Mouse (Mus musculus): ENCODE results near the gene Lgals3bp.

Lgals3bp gene

DNA sequence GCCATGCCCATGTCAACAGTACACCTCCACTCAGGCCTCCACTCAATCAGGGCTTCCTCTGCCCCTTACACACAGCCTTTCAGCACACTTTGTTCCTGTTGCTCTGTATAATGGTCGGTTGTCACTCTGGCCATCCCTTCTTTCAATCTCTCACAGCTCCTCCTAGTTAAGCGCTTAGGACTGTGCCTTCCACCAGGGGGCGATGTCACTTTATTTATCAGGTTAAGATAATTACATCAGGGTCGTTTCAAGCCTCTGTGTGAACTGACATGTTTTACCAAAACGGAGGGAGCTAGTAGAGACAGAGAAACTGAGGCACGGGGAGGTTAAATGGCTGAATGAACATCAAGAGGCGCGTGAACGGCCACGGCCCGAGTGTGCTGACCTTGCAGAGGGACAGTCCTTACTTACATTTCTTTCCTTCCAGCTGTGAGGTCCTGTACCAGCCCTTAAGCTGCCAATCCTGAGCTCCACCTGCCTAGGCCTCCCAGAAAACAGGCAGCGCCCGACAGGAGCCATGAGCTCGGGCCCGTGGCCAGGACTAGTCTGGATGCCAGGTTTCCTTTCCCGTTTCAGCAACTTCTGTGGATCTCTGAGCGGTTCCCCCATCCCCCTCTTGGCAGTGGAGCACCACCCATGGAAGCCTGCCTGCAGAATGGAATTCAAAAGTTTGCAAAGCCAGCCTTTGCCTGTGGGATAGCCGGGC is 21.5 kb upstream of the Lgals3bp start:
- DNase-seq (ENCODE audit: low read depth), result peak; percentile 82

DNA sequence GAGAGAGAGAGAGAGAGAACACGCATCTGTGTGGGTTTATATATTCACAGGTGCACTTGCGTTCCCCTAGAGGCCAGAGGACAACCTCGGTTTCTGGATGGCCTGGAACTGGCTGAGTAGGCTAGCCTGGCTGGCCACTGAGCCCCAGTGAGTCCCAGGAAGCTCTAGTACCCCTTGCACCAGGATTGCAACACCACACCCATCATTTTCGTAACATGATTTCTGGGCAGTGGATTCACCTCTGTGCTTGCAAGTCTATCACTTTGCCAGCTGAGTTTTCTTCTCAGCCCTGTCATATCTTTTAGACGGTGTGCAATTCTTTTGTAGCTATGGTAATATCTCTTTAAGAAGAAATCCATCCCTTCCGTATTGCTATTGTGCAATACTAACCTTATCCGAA is 18.4 kb upstream of the Lgals3bp start:
- DNase-seq (ENCODE audit: low read depth), result peak; percentile 48

DNA sequence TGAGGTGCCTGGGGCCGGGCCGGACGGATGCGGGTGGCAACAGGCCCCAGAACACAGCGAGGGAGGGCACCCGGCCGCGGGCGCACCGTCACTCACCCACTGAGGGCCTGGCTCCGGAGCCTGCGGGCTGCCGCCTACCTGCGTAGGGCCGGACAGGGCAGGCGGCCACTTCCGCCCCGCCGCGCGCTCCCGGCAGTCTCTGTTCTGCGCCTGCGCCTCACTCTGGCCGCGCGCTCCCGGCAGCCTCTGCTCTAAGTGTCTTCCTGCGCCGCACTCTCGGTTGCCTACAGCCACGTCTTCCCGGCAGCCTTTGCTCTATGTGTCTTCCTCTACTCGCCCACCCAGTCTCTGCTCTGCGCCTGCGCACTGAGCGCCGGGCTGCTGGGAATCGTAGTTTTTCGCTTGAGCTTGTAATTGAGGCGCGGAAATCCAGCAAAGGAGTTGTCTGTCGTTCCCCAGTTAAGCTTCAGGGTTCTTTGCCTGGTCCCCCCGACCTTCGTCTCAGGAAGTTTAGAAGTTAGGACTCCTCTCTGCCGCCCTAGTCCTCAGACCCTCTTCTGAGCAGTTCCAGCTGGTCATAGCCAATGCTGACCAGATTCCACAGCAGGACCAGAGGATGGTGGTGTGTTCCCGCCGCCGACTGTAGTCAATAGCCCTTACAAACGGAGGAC is 17.1 kb upstream of the Lgals3bp start, which contains the start of gene Cant1:
Gene Cant1 (minus strand): TSS at position 253 of the 671 bp plus-strand sequence.
- DNase-seq (ENCODE audit: low read depth), result peak; percentile 99

DNA sequence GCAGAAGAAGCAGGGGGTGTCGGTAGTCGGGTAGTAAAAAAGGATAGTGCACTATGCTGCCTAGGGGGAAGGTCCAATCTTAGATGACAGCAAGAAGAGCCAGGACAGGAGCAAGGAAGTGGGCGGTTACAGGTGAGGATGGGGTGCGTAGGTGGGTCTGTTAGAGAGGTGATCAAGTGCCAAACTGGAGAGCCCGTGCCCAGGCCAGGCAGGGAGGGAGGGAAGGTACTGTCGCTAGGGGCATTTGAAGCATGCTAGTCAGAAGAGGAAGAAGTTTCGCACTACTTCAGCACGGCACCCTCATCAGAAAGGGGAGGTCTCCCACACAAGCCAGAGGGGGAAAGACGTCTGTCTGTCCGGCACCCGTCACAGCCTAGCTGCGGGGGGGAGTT is 16.5 kb upstream of the Lgals3bp start:
- DNase-seq (ENCODE audit: low read depth), result no peak

DNA sequence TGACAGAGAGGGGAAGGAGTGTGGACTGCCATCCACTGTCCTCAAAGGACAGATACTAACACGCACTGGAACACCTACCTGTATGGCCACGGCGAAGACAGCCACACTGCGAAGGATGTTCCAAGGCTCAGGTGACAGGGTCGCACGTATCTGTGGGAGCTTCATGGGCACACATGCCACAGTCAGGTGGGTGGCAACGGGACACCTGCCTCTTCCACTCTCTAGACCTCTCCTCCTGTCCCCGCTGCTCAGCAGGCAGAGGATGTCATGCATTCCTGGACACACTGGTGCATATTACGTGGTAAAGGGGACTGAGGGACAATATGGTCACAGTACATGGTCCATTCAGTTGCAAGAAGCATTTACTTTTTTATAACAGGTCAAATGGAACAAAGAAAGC is 15.6 kb upstream of the Lgals3bp start:
- DNase-seq (ENCODE audit: low read depth), result no peak

DNA sequence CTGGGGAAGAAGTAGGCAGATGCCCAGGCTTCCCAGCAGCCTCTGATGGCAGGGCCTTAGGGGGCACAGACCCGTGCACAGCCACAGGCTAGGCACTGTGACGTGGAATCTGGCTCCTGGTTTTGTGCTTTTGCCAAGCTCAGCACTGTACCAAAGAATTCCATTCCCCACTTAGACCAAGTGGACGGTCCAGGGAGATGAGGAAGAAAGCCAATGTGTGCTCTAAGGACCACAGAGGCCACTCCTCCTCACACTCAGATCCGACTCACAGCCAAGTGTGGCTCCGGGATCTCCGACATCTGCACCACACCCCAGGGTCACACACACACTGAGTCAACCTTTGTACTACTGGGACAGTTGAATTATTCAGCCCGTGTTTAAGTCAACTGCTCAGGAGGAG is 14.2 kb upstream of the Lgals3bp start:
- no peak for DNase-seq (ENCODE audit: low read depth)

DNA sequence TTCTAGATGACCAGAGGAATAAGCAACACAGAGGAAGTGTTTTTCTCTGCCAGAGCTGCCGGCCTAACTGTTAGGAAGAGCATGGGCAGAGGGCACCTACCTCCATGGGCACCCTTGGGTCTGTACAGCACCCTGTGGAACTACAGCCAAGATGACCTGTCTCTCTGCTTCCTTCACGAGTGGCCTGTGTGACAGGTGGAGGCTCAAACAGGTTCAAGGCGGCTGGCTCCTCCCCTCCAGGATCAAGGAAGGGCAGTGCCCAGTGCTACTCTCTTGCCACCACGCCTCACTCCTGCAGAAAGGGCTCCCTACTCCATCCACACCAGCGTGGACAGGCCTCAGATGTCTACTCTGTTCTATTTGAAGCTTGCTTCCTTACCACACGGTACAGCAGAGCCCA is 13.7 kb upstream of the Lgals3bp start:
- DNase-seq (ENCODE audit: low read depth), result no peak

DNA sequence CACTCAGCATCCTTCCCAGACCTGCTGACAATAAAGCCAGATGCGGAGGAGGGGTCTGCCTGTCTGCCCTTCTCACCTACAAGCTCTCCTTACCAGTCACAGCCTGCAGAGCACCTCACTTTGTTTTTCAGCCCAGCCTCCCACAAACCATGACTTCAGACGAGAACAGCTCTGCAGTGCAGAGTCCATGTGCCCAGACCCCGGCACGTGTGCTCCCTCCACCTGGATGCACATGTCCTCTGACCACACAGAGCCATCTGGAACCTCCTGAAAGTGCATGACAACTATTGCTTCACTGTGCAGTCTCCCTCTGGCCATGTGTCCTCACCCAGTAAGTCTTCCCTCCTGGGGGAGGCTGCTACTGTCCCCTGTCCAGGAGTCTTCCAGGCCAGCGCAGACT is 12.4 kb upstream of the Lgals3bp start:
- DNase-seq (ENCODE audit: low read depth), result no peak

DNA sequence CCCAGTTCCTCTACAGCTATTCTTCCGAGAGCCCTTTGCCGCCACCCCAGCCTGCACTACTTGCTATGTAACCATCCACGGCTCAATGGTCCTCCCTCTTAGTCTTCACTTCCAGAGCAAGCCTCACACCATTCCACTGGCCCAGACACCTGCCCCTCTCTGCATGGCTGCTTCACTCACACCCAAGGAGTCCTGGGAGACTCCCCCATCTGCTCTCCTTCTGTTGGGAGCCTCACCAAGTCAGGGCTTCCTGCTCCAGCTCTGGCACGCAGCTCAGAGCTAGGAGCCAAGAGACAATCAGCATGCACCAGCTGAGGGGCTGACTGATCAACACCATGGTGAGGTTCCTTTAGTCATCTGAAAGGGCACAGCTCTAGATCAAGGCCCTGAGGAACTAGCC is 11.2 kb upstream of the Lgals3bp start:
- no peak for DNase-seq (ENCODE audit: low read depth)

DNA sequence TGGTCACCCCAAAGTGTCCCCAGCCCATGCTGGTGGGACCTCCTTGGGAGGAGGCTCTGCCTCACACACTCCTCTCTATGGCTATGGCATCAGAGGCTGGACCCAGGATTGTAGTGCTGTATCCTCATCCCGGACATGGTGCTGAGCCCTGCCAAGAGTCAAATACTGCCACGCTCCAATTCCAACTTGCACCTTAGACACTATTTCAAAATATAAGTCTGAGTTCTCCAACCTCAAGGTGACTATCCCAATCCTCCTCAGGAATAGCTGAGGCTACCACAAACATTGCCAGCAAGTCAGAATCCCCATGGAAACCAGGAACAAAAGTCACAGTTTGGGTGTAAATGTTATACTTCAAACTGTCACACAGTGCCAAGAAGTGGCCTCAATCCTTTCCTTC is 10.7 kb upstream of the Lgals3bp start:
- no peak for DNase-seq (ENCODE audit: low read depth)

DNA sequence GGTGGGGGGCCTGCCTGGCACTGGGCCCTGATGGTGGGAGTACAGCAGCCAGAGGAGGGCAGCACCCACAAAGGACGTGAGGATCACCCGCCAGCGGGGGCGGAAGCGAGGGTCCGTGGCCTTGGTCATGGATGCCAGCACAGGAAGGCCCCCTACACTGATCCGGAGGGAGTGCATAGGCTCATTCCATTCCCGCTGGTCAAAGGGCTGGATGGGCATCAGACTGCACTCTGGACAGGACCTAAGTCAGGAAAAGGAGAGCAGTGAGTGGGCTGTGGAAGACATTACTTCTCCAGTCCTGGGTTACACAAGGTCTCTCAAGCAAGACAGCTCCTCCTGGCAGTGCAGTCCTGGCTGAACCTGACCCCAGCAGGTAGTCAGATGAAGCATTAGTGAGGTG is 9.4 kb upstream of the Lgals3bp start:
- no peak for DNase-seq (ENCODE audit: low read depth)

DNA sequence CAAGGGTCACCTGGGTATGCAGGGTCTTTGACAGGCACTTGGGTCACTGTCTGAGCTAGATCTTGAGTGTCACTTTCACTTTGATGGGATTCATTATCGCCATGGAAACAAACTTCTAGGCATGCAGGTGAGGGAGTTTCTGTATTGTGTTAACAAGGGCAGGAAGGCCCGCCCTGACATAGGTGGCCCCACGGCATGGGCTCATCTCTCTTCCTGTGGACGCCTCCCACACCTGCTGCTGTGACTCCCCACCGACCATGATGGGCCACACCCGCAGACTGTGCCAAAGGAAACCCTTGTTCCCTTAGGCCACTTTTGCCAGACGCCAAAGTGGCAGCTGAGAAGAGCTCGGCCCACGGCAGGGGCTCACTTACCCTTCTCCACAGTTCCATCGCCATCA is 8.6 kb upstream of the Lgals3bp start:
- no peak for DNase-seq (ENCODE audit: low read depth)

DNA sequence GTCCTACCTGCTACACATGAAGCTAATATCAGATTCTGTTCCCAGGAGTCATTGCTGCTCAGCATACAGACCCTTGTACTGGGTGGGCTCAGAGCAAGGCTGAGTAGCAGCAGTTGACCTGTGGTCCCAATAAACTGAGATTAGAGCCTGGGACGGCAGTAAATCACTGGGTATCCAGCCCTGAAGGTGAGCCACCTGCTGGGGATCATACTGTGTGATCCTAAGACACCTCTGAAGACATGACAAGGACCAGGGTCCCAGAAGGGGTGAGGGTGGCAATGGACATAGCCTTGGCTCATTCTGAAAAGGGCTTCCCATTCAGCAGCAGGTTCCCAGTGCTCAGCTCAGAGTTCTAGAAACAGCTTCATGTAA is 8.2 kb upstream of the Lgals3bp start:
- no peak for DNase-seq (ENCODE audit: low read depth)

DNA sequence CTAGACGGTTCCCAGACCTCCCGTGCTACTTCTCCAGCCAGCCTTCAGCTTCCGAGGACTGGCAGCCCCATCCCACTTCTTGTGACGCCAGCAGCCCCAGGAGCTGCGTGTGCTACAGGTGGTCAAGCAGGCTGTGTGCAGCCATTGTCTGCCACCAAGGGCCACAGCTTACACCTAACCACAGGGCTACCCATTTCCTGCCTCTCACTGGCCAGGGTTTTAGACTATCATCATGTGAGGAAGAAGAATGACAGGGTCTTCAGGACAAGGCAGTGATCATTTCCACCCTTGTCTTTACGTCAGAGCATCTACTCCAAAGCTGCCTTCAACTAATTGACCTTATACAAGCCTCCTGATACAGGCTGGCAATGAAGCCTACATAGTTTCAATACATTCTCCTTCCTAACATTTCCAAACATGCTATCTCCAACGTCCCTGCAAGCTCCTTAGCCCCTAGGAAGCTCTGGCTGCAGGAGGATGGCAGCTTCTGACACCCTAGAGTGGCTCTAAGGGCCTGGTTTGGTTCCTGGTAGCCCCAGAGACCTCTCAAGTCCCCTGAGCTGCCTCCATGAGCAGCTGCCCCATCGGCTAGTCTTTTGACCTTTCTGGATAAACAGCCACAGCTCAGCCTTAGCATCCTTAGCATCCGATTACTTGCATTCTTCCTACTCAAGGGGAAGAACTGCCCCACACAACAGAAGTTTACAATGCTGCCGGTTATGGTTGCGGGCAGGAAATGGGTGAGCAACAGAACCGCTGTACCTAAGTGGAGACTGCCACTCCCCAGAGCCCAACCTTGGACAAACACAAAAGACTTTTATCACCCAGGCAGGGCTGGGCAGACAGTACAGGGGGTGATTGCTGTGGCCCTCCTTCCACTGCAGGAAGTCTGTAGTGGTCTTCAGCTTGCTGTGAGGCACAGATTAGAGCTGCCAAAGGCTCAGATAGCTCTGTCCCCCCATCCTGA is 7.5 kb upstream of the Lgals3bp start:
- no peak for DNase-seq (ENCODE audit: low read depth)

DNA sequence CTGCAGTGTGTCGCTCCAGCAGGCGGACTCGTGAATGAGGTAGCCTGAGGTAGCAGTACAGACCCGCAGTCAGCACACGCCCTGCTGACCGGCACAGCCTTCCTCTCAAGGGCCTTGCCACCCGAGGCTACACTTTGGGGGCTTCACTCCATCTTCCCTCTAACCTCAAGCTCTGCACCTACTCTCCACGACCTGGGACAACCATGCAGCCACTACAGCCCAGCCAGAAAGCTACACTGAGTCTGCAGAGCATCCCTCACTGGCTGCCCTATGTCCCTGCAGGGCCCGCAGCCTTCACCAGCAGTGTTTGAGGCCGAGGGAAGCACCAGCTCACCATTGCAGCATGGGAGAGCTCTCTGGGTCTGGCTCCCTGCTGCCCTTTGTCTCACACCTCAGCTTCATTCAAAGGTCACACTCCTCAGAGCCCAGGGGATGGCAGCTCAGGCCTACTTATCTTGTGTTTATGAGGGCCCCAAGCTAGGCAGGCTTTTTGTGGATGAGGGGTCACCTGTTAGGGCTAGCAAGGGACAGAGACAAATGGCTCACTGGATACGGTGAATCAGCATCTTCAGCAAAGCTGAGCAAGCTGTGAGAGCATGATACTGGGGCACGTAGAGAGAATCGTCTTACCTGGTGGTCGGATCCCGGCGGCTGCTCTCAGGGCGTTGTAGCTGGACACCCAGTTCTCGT is 6.3 kb upstream of the Lgals3bp start:
- no peak for DNase-seq (ENCODE audit: low read depth)

DNA sequence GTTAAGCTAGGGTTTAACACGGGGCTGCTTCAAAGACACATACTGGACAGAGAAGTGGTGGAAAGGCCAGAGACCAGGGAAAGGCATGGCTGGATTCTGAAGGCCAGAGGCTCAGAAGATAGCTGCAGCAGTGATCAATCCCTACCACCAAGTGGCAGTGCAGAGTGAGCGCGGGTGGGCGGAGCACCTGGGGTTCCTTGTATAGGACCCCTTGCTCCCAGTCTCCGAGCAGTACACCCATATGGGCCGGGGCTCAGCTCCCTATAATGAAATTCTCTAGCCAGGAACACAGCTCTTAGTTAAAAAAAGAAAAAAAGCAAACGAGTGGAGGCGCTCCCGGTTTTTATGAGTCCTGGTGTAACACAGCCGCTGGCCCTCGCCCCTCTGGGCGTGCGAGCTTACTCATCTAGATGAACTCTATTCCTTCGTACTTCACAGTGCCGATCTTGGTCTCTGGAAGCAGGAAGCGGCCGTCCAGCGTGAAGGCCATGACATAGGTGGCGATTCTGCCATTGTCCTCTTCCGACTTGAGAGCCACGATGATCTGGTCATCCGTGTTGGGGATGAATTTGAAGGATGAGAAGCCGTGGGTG is 5.5 kb upstream of the Lgals3bp start:
- no peak for DNase-seq (ENCODE audit: low read depth)

DNA sequence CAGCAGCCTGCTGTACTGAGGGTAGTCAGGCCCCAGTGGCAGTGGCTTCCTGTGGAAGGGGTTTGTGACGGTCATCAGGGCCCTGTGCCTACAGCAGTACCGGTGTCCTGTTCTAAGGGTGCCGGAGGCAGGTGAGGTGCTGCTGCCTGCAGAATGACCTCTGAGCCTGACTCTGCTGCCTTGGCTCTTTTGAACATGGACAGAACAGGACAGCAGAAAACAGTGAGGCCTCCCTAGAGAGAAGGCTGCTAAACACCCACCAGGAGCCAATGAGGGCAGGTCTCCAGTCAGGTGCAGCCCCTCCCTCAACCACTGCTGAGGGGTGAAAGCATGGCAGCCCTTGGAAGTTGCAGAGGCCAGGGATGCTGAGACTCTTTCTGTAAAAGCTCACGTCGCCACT is 4.6 kb upstream of the Lgals3bp start:
- DNase-seq (ENCODE audit: low read depth), result no peak

DNA sequence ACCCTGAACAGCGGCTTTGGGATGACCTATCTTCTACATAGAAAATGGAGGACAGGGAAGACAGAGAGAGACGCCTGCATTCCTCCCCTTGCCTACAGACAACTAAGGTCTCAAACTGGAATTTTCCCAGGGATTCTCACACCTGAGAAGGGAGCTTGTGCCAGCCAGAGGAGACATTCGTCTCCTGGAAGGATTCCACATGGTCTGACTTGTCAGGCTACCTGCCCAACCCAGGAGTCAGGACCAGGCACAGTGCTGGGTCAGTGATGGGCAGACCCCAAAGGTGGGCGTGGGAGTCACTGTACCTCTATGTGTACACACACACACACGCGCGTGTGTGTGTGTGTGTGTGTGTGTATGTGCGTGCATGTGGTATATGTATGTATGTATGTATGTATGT is 3.4 kb upstream of the Lgals3bp start:
- DNase-seq (ENCODE audit: low read depth), result no peak

DNA sequence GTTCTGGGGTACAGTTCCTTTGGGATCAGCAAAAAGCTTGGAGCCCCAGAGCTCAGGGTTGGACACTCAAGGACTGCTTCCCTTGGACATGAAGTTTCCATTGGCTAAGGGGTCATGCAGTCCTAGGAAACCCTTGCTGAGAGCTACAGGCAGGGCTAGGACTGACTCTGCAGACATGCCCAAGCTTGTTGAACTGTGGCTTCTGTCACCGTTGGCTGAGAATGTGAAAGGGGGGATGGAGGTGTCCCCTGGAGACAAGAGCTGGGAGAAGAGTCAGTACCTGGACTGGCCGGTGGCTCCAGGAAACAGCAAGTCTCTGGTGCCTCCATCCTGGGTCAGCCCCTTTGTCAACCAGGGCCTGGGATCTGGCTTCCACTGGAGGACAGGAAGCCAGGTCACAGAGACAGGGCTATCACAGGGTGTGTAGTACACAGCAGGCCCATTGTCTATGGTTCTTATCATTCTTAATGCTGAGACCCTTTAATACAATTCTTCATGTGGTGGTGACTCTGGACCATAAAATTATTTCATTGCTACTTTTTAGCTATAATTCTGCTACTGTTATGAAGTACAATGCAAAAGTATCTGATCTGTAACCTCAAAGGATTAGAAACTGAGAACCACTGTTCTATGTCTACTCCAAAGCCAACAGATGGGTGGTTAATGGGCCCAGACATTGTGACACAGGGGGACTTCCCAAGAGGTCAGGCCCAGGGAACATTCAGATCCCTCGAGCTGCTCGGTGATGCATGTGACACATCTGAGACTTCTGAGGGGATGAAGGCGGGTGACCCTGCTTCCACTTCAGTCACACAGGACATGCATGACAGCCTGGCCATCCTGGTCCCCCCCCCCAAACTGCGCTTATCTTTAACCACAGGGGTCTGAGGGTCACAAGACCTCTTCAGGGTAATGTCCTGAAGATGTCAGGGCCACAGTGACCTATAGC is 2.3 kb upstream of the Lgals3bp start:
- no peak for DNase-seq (ENCODE audit: low read depth)

DNA sequence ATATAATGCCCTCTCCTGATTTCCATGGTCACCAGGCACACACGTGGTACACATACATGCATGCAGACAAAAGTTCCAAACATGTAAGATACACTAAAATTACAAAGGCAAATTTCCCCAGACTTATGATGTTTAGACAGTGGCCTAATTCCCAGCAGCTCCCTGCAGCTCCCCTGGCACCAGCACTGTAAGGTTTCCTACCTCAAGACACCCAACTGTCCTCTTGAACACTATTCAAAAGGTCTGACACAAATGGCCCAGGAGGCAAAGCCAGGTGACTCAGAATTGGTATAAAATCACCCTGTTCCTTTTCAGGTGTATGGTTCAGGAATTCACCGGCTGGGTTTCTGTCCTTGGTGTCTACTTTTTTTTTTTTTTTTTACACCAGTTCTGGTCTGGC is 1.3 kb upstream of the Lgals3bp start:
- DNase-seq (ENCODE audit: low read depth), result no peak

DNA sequence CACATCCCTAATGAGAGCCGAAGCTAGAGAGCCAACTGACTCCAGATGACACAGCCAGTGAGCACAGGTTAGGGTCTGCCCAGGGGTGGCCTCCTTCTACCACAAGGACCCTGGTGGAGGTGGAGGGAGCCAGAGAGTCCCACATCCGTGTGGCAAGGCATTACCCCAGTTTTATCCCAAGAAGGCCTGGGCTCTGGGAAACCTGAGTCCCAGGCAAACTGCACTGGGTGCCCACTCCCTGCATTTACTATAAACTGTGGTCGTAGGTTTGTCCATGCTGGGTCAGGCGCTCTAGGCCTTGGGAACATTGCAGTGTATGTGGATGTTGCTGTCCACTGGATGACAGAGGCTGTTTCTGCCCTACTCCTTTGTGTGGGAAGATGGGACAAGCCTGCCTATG is 697 bp downstream of the Lgals3bp start:
- no peak for DNase-seq (ENCODE audit: low read depth)

All from 416B (cell line).